8 mouse cellular contexts compared by ENCODE assay signal in genomic region chr11:114704071-114704913, GRCm38 (mm10). TPM values are rescaled to one million over a fixed set of nuclear protein-coding genes. Genes with fewer than 3 reads are reported as not detected.
DNase-seq lines count a peak whose midpoint lies in the region; ATAC-seq lines count a peak whose summit lies in the region.

No protein-coding gene starts in this region.

- H3K27ac ChIP-seq in stomach, embryonic 14.5 days (ENCODE audit: low read length) = no peak overlapping the region

- no peak overlapping the region for H3K4me3 ChIP-seq in stomach, embryonic 14.5 days (ENCODE audit: low read depth, low read length)

- H3K4me1 ChIP-seq in stomach, embryonic 14.5 days (ENCODE audit: control insufficient read depth, insufficient read depth, low read length) = no peaks in the 10 kb centered on the region

- 65% methylated on average over 22 of the region's 22 CpGs for WGBS in stomach, embryonic 14.5 days

- H3K9ac ChIP-seq in stomach, embryonic 14.5 days (replicated peaks; ENCODE audit: low read depth, low read length) = no peak overlapping the region

- no peak overlapping the region for H3K4me2 ChIP-seq in stomach, embryonic 14.5 days (replicated peaks; ENCODE audit: low read depth, low read length)

- DNase-seq in Muller cell, postnatal 12 days (ENCODE audit: inconsistent ontology term) = peak; percentile 83
- DNase-seq in cerebellum, adult 9-10 months = peak; percentile 64
- peak; percentile 42 for DNase-seq in gastrocnemius, postnatal 25 days
- DNase-seq in left cerebral cortex, postnatal 36 days (ENCODE audit: low spot score in 2 of 2) = peak; percentile 36 to 45
- DNase-seq in kidney, postnatal 4 days = no peak
- no peak for DNase-seq in kidney, adult 9 months
- DNase-seq in MN1 (ENCODE audit: low spot score) = no peak

- H3K27me3 ChIP-seq in stomach, embryonic 14.5 days (ENCODE audit: control insufficient read depth, insufficient read depth, low read length) = no peaks in the 10 kb centered on the region

- ATAC-seq in stomach, embryonic 14.5 days (ENCODE audit: insufficient number of reproducible peaks, insufficient read depth, low FRiP score, low read depth) = peak; percentile 56; the same call in 1 of the 2 replicates

- H3K36me3 ChIP-seq in stomach, embryonic 14.5 days (ENCODE audit: control insufficient read depth, insufficient read depth, low read length) = no peaks in the 10 kb centered on the region

- no peaks in the 10 kb centered on the region for H3K9me3 ChIP-seq in stomach, embryonic 14.5 days (ENCODE audit: control insufficient read depth, low read depth, low read length)

- intact Hi-C loops in left cerebral cortex, postnatal 36 days (cut with DNase I) = no loop called here

RNA-seq across cellular contexts. Expression of gene Dnaic2, which starts 22.9 kb away (rescaled TPM):
- under 1 TPM; 0.24 to 0.61 TPM for total RNA-seq in gastrocnemius, postnatal 25 days (2021)
- total RNA-seq in left cerebral cortex, postnatal 36 days (2021) = 1 to 10 TPM in 1 of 2 experiments, under 1 TPM in 1; 0.91 to 2.1 TPM
- polyA plus RNA-seq in stomach, embryonic 14.5 days (2014; fragmentation: Nextera tagmentation; extraction: Ambion mirVana) = 0.25 and 0.38 TPM in 2 replicates

RNA-seq across cellular contexts. Expression of gene Ttyh2, which starts 29.1 kb away (rescaled TPM):
- 10 to 100 TPM; 17.9 to 20.1 TPM for total RNA-seq in gastrocnemius, postnatal 25 days (2021)
- total RNA-seq in left cerebral cortex, postnatal 36 days (2021) = 10 to 100 TPM; 20.8 to 31.0 TPM
- 12.5 and 13.8 TPM in 2 replicates for polyA plus RNA-seq in stomach, embryonic 14.5 days (2014; fragmentation: Nextera tagmentation; extraction: Ambion mirVana)

RNA-seq across cellular contexts. Expression of gene Rpl38, which starts 36.0 kb away (rescaled TPM):
- 100 to 1,000 TPM; 462 to 524 TPM for total RNA-seq in gastrocnemius, postnatal 25 days (2021)
- 100 to 1,000 TPM; 750 to 833 TPM for total RNA-seq in left cerebral cortex, postnatal 36 days (2021)
- polyA plus RNA-seq in stomach, embryonic 14.5 days (2014; fragmentation: Nextera tagmentation; extraction: Ambion mirVana) = 974 and 1,057 TPM in 2 replicates

Comparison
In these comparisons a context has a peak if more than half of its experiments do, and no peak if none do; other contexts are left out.
1. DNase-seq: peak in Muller cell, postnatal 12 days (single experiment), cerebellum, adult 9-10 months (single experiment), gastrocnemius, postnatal 25 days (single experiment) and left cerebral cortex, postnatal 36 days (2 of 2); none in kidney, postnatal 4 days (0 of 2), kidney, adult 9 months (single experiment) and MN1 (single experiment).